25 mouse cellular contexts compared by ENCODE assay signal in genomic region chr8:78574207-78574606, GRCm38 (mm10).
A peak's percentile ranks its signal among the peaks of the same experiment; 100 is the strongest.
DNase-seq lines count a peak whose midpoint lies in the region; ATAC-seq and TF ChIP-seq lines count a peak whose summit lies in the region.
"Had no signal": no experiment of that assay in that cellular context is flagged by ENCODE, and none has a peak within 500 bp of the region (broad histone marks: within the 10 kb centered on the region; RNA-seq: fewer than 3 reads in every experiment).

No protein-coding gene starts in this region.

- no peak overlapping the region for H3K27ac ChIP-seq in kidney, embryonic 14.5 days (ENCODE audit: low read depth, low read length)
- H3K27ac ChIP-seq in kidney, postnatal 0 days = no peak overlapping the region
- H3K27ac ChIP-seq: embryonic facial prominence, embryonic 12.5 days; embryonic facial prominence, embryonic 15.5 days; gastrocnemius, adult 2 months; heart, embryonic 13.5 days; hindbrain, embryonic 13.5 days had no signal

- no peak for TF ChIP-seq CTCF in kidney, postnatal 0 days (IDR thresholded peaks at IDR 0.05; ENCODE audit: low read depth)

- no peak overlapping the region for H3K4me3 ChIP-seq in kidney, embryonic 14.5 days (ENCODE audit: low read length)
- no peak overlapping the region for H3K4me3 ChIP-seq in kidney, postnatal 0 days (replicated peaks; ENCODE audit: low read depth, low read length)
- H3K4me3 ChIP-seq: embryonic facial prominence, embryonic 12.5 days; embryonic facial prominence, embryonic 15.5 days; gastrocnemius, adult 2 months; heart, embryonic 13.5 days; hindbrain, embryonic 13.5 days had no signal

- peaks cover 4% of the 10 kb centered on the region; the same call in 1 of the 2 replicates for H3K4me1 ChIP-seq in kidney, embryonic 14.5 days (ENCODE audit: control insufficient read depth, insufficient read depth, low read length)
- 0 out of 2 replicates have a peak, but pooled peaks cover 5% of the 10 kb centered on the region for H3K4me1 ChIP-seq in kidney, postnatal 0 days (replicated peaks; ENCODE audit: insufficient read depth, low read length)
- H3K4me1 ChIP-seq: embryonic facial prominence, embryonic 12.5 days; embryonic facial prominence, embryonic 15.5 days had no signal

- H3K9ac ChIP-seq in kidney, embryonic 14.5 days (ENCODE audit: low read depth, low read length) = no peak overlapping the region
- no peak overlapping the region for H3K9ac ChIP-seq in kidney, postnatal 0 days (ENCODE audit: low read depth, low read length)
- H3K9ac ChIP-seq: embryonic facial prominence, embryonic 12.5 days; embryonic facial prominence, embryonic 15.5 days; forebrain, postnatal 0 days; heart, embryonic 13.5 days; hindbrain, embryonic 13.5 days had no signal

- DNase-seq in kidney, postnatal 25 days = no peak
- DNase-seq in kidney, postnatal 0 days (ENCODE audit: low spot score) = peak; percentile 60
- no peak for DNase-seq in kidney, adult 11 months
- peak; percentile 32 for DNase-seq in testis, postnatal 10 days (ENCODE audit: low spot score)
- no peak for DNase-seq in testis, postnatal 14 days (ENCODE audit: low spot score)
- DNase-seq: adrenal gland, adult 2 months; adrenal gland, postnatal 14 days; cerebellum, adult 11 months; cerebellum, adult 2 months; cerebellum, adult 9-11 months; cerebellum, postnatal 25 days; forebrain, postnatal 0 days; gastrocnemius, adult 2 months; gastrocnemius, postnatal 14 days; heart, adult 18-20 months; heart, postnatal 14 days; heart, postnatal 4 days had no signal

- H3K27me3 ChIP-seq in kidney, embryonic 14.5 days (ENCODE audit: control insufficient read depth, insufficient read depth, low read length) = no peaks in the 10 kb centered on the region
- no peaks in the 10 kb centered on the region for H3K27me3 ChIP-seq in kidney, postnatal 0 days (ENCODE audit: insufficient read depth, low read length)
- H3K27me3 ChIP-seq: embryonic facial prominence, embryonic 12.5 days; embryonic facial prominence, embryonic 15.5 days; heart, embryonic 13.5 days; hindbrain, embryonic 13.5 days had no signal

- no peaks in the 10 kb centered on the region for H3K36me3 ChIP-seq in kidney, embryonic 14.5 days (ENCODE audit: control insufficient read depth, insufficient read depth, low read length)
- no peaks in the 10 kb centered on the region for H3K36me3 ChIP-seq in kidney, postnatal 0 days (ENCODE audit: insufficient read depth, low read length)
- H3K36me3 ChIP-seq: embryonic facial prominence, embryonic 12.5 days; embryonic facial prominence, embryonic 15.5 days; hindbrain, embryonic 13.5 days had no signal

- peak; percentile 80 for ATAC-seq in kidney, embryonic 14.5 days (ENCODE audit: low FRiP score, low TSS enrichment)
- peak; percentile 74 for ATAC-seq in kidney, postnatal 0 days (replicated peaks; ENCODE audit: low FRiP score, low read depth)
- ATAC-seq: CD4-positive, CD25-positive, alpha-beta regulatory T cell, adult 4 months; forebrain, embryonic 14.5 days; forebrain, postnatal 0 days; hindbrain, embryonic 16.5 days had no signal

- no peak overlapping the region for H3K4me2 ChIP-seq in kidney, embryonic 14.5 days (replicated peaks; ENCODE audit: low read depth, low read length)
- H3K4me2 ChIP-seq in kidney, postnatal 0 days (ENCODE audit: low read length) = no peak overlapping the region
- H3K4me2 ChIP-seq: embryonic facial prominence, embryonic 12.5 days; embryonic facial prominence, embryonic 15.5 days; heart, embryonic 13.5 days; hindbrain, embryonic 13.5 days had no signal

- WGBS in kidney, embryonic 14.5 days = 44% methylated on average over 7 of the region's 7 CpGs
- WGBS in kidney, postnatal 0 days = 50% methylated on average over 7 of the region's 7 CpGs

- no peaks in the 10 kb centered on the region for H3K9me3 ChIP-seq in kidney, embryonic 14.5 days (ENCODE audit: control insufficient read depth, low read length)
- H3K9me3 ChIP-seq in kidney, postnatal 0 days (replicated peaks; ENCODE audit: low read length) = no peaks in the 10 kb centered on the region
- H3K9me3 ChIP-seq: embryonic facial prominence, embryonic 12.5 days; embryonic facial prominence, embryonic 15.5 days; heart, embryonic 13.5 days; hindbrain, embryonic 13.5 days had no signal

Comparison
In these comparisons a context has a peak if more than half of its experiments do, and no peak if none do; other contexts are left out.
1. DNase-seq: peak in kidney, postnatal 0 days (single experiment) and testis, postnatal 10 days (single experiment); none in kidney, postnatal 25 days (0 of 2), kidney, adult 11 months (single experiment) and testis, postnatal 14 days (single experiment).